Mouse (Mus musculus): Measurements from ENCODE around the gene 2900026A02Rik.

The 2900026A02Rik gene

GRCm38 (mm10) chr5:113212156-113212835 lies 8.7 kb downstream of the 2900026A02Rik start:
- no peak for DNase-seq (ENCODE audit: low spot score in 2 of 2)

GRCm38 (mm10) chr5:113210314-113210713 lies 10.7 kb downstream of the 2900026A02Rik start:
- no peak for DNase-seq (ENCODE audit: low spot score in 2 of 2)

GRCm38 (mm10) chr5:113209898-113210297 lies 11.1 kb downstream of the 2900026A02Rik start:
- DNase-seq (ENCODE audit: low spot score in 2 of 2): no peak

GRCm38 (mm10) chr5:113209401-113209750 lies 11.7 kb downstream of the 2900026A02Rik start:
- DNase-seq (ENCODE audit: low spot score in 2 of 2): no peak

GRCm38 (mm10) chr5:113208622-113209400 lies 12.2 kb downstream of the 2900026A02Rik start:
- DNase-seq (ENCODE audit: low spot score in 2 of 2): peak; percentile 53 to 78

- peak; percentile 52 to 64 for DNase-seq (ENCODE audit: low spot score in 2 of 2)
Measured at GRCm38 (mm10) chr5:113208048-113208447, 13.0 kb downstream of the 2900026A02Rik start.

- DNase-seq (ENCODE audit: low spot score in 2 of 2): peak; percentile 24 to 26
Measured at GRCm38 (mm10) chr5:113206670-113207352, 14.2 kb downstream of the 2900026A02Rik start.

- DNase-seq (ENCODE audit: low spot score in 2 of 2): no peak
Measured at GRCm38 (mm10) chr5:113204193-113204592, 16.8 kb downstream of the 2900026A02Rik start.

- DNase-seq (ENCODE audit: low spot score in 2 of 2): no peak
Measured at GRCm38 (mm10) chr5:113199772-113200134, 21.3 kb downstream of the 2900026A02Rik start.

- no peak for DNase-seq (ENCODE audit: low spot score in 2 of 2)
Measured at GRCm38 (mm10) chr5:113199126-113199771, 21.8 kb downstream of the 2900026A02Rik start.

- DNase-seq (ENCODE audit: low spot score in 2 of 2): no peak
Measured at GRCm38 (mm10) chr5:113196916-113197794, 23.9 kb downstream of the 2900026A02Rik start.

GRCm38 (mm10) chr5:113195907-113196306 lies 25.1 kb downstream of the 2900026A02Rik start:
- DNase-seq (ENCODE audit: low spot score in 2 of 2): no peak

GRCm38 (mm10) chr5:113195451-113195850 lies 25.6 kb downstream of the 2900026A02Rik start:
- no peak for DNase-seq (ENCODE audit: low spot score in 2 of 2)

- DNase-seq (ENCODE audit: low spot score in 2 of 2): no peak
Measured at GRCm38 (mm10) chr5:113193762-113194161, 27.3 kb downstream of the 2900026A02Rik start.

- no peak for DNase-seq (ENCODE audit: low spot score in 2 of 2)
Measured at GRCm38 (mm10) chr5:113191901-113192300, 29.1 kb downstream of the 2900026A02Rik start.

GRCm38 (mm10) chr5:113190558-113190957 lies 30.5 kb downstream of the 2900026A02Rik start:
- DNase-seq (ENCODE audit: low spot score in 2 of 2): no peak

- DNase-seq (ENCODE audit: low spot score in 2 of 2): no peak
Measured at GRCm38 (mm10) chr5:113181441-113181840, 39.6 kb downstream of the 2900026A02Rik start.

- DNase-seq (ENCODE audit: low spot score in 2 of 2): no peak
Measured at GRCm38 (mm10) chr5:113180755-113181154, 40.3 kb downstream of the 2900026A02Rik start.

- peak; percentile 83 to 88 for DNase-seq (ENCODE audit: low spot score in 2 of 2)
Measured at GRCm38 (mm10) chr5:113179843-113180682, 41.0 kb downstream of the 2900026A02Rik start.

GRCm38 (mm10) chr5:113179451-113179842 lies 41.6 kb downstream of the 2900026A02Rik start:
- no peak for DNase-seq (ENCODE audit: low spot score in 2 of 2)

Measured in urinary bladder, postnatal 36 days (tissue).